Mouse (Mus musculus): ENCODE results near the gene Kmt2e. TPM values are rescaled to one million over a fixed set of nuclear protein-coding genes. Genes with fewer than 3 reads are reported as not detected.

Kmt2e gene
- total RNA-seq, 1 experiment = 9.1 TPM

- Histone ChIP-seq H3K4me1 (ENCODE audit: control insufficient read depth in 2 of 2, insufficient read depth in 2 of 2, low read length in 2 of 2, poor library complexity in 1 of 2) (peaks cover 0 to 2% of the 10 kb centered on the region in 2 experiments; a peak in 1 of 4 replicates), H3K4me3 (ENCODE audit: insufficient read depth in 1 of 2, low read depth in 1 of 2, low read length in 2 of 2, poor library complexity in 1 of 2, severe bottlenecking in 1 of 2) (no peak overlapping the region), H3K9ac (ENCODE audit: insufficient read depth, low read depth, low read length, poor library complexity, severe bottlenecking) (no peak overlapping the region), H3K9me3 (ENCODE audit: control insufficient read depth, insufficient read depth, low read depth, low read length) (no peaks in the 10 kb centered on the region), H3K36me3 (ENCODE audit: control insufficient read depth, insufficient read depth, low read length, poor library complexity, severe bottlenecking) (no peaks in the 10 kb centered on the region), H3K27ac (ENCODE audit: insufficient read depth, low read depth, low read length, poor library complexity, severe bottlenecking) (no peak overlapping the region)
- in situ Hi-C loops (cut with MboI; ENCODE audit: low sequenced_read_pairs in 2 of 2, unreplicated experiment in 2 of 2) = no loop called here
- no peak for DNase-seq (ENCODE audit: low read depth, low spot score)
- TF ChIP-seq MAFK (IDR thresholded peaks at IDR 0.05; ENCODE audit: insufficient read depth, low read depth, low read length) (no peak), ZNF384 (IDR thresholded peaks at IDR 0.05; ENCODE audit: low read depth, low read length) (no peak), CHD2 (IDR thresholded peaks at IDR 0.05; ENCODE audit: low read depth, low read length) (no peak), HCFC1 (IDR thresholded peaks at IDR 0.05; ENCODE audit: borderline replicate concordance, insufficient read depth, low read length) (no peak), ZC3H11A (IDR thresholded peaks at IDR 0.05; ENCODE audit: borderline replicate concordance, low read depth, low read length) (no peak)
These were observed 47.0 kb upstream of the Kmt2e start for GRCm38 (mm10) chr5:23387313-23387666.

- Histone ChIP-seq H3K4me3 (ENCODE audit: insufficient read depth in 1 of 2, low read depth in 1 of 2, low read length in 2 of 2, poor library complexity in 1 of 2, severe bottlenecking in 1 of 2) (no peak overlapping the region), H3K36me3 (ENCODE audit: control insufficient read depth, insufficient read depth, low read length, poor library complexity, severe bottlenecking) (no peaks in the 10 kb centered on the region), H3K4me1 (ENCODE audit: control insufficient read depth in 2 of 2, insufficient read depth in 2 of 2, low read length in 2 of 2, poor library complexity in 1 of 2) (peaks cover 2% of the 10 kb centered on the region in 2 experiments; a peak in 1 of 4 replicates), H3K9me3 (ENCODE audit: control insufficient read depth, insufficient read depth, low read depth, low read length) (no peaks in the 10 kb centered on the region), H3K27ac (ENCODE audit: insufficient read depth, low read depth, low read length, poor library complexity, severe bottlenecking) (no peak overlapping the region), H3K9ac (ENCODE audit: insufficient read depth, low read depth, low read length, poor library complexity, severe bottlenecking) (no peak overlapping the region)
- in situ Hi-C loops (cut with MboI; ENCODE audit: low sequenced_read_pairs in 2 of 2, unreplicated experiment in 2 of 2) = no loop called here
- no peak for TF ChIP-seq HCFC1 (IDR thresholded peaks at IDR 0.05; ENCODE audit: borderline replicate concordance, insufficient read depth, low read length)
- TF ChIP-seq ZNF384 (IDR thresholded peaks at IDR 0.05; ENCODE audit: low read depth, low read length) = no peak
- TF ChIP-seq MAFK (IDR thresholded peaks at IDR 0.05; ENCODE audit: insufficient read depth, low read depth, low read length) = no peak
- no peak for TF ChIP-seq CHD2 (IDR thresholded peaks at IDR 0.05; ENCODE audit: low read depth, low read length)
- TF ChIP-seq ZC3H11A (IDR thresholded peaks at IDR 0.05; ENCODE audit: borderline replicate concordance, low read depth, low read length) = no peak
- DNase-seq (ENCODE audit: low read depth, low spot score) = no peak
These were observed 46.1 kb upstream of the Kmt2e start for GRCm38 (mm10) chr5:23388091-23388490.

DNA sequence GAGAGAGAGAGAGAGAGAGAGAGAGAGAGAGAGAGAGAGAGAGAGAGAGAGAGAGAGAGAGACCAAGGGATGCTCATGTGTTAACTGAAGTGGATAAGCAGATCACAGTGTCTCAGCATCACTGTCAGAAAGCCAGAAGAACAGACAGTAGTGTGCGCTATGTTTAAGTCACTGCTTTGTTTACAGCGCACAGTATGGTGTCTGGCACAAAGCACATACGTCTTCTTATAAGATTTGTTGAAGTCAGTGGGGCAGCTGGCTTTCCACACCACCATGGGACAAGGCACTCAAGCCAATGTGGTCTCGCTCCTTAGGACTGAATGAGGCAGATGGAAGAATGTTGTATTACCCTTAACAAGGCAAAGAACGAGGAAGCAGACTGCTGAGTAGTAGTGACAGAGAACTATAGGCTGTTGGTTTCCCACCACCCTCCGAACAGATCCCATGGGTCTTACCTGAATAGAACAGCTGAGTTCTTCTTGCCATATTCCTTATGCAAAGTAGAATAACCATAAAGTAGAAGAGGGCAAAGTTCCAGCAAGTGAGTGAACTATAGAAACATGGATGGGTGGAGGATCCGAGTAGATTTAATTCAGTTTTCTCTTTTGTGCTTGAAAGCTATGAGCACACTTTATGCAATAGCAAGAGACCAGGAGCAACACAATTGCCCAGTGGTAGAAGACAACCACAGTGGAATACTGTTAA lies 44.5 kb upstream of the Kmt2e start:
- H3K4me1 ChIP-seq (ENCODE audit: control insufficient read depth in 2 of 2, insufficient read depth in 2 of 2, low read length in 2 of 2, poor library complexity in 1 of 2) = peaks cover 2% of the 10 kb centered on the region in 2 experiments; a peak in 1 of 4 replicates
- no peaks in the 10 kb centered on the region for H3K9me3 ChIP-seq (ENCODE audit: control insufficient read depth, insufficient read depth, low read depth, low read length)
- in situ Hi-C loops (cut with MboI; ENCODE audit: low sequenced_read_pairs in 2 of 2, unreplicated experiment in 2 of 2) = no loop called here
- H3K9ac ChIP-seq (ENCODE audit: insufficient read depth, low read depth, low read length, poor library complexity, severe bottlenecking) = no peak overlapping the region
- no peak overlapping the region for H3K4me3 ChIP-seq (ENCODE audit: insufficient read depth in 1 of 2, low read depth in 1 of 2, low read length in 2 of 2, poor library complexity in 1 of 2, severe bottlenecking in 1 of 2)
- H3K27ac ChIP-seq (ENCODE audit: insufficient read depth, low read depth, low read length, poor library complexity, severe bottlenecking) = no peak overlapping the region
- H3K36me3 ChIP-seq (ENCODE audit: control insufficient read depth, insufficient read depth, low read length, poor library complexity, severe bottlenecking) = no peaks in the 10 kb centered on the region
- no peak for DNase-seq (ENCODE audit: low read depth, low spot score)
- TF ChIP-seq ZC3H11A (IDR thresholded peaks at IDR 0.05; ENCODE audit: borderline replicate concordance, low read depth, low read length) (no peak), MAFK (IDR thresholded peaks at IDR 0.05; ENCODE audit: insufficient read depth, low read depth, low read length) (no peak), ZNF384 (IDR thresholded peaks at IDR 0.05; ENCODE audit: low read depth, low read length) (no peak), HCFC1 (IDR thresholded peaks at IDR 0.05; ENCODE audit: borderline replicate concordance, insufficient read depth, low read length) (no peak), CHD2 (IDR thresholded peaks at IDR 0.05; ENCODE audit: low read depth, low read length) (no peak)

DNA sequence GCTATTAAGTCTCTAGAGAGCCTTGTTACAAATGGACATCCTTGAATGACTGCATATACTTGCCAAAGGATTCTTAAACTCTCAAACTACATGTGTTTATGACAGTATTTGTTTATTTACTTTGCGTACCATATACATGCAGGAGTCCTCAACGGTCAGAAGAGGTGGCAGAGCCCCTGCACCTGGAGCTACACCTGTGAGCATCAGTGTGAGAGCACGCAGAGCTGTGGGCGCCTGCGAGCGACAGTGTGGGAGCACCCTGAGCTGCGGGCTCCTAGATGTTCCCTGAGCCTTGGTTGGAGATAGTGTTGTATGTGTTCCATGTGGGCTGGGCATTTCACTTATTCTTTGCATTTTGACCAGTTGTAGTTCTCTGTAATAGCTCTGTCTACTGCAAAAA lies 42.5 kb upstream of the Kmt2e start:
- in situ Hi-C loops (cut with MboI; ENCODE audit: low sequenced_read_pairs in 2 of 2, unreplicated experiment in 2 of 2) = no loop called here
- Histone ChIP-seq H3K4me1 (ENCODE audit: control insufficient read depth in 2 of 2, insufficient read depth in 2 of 2, low read length in 2 of 2, poor library complexity in 1 of 2) (0 out of 4 replicates have a peak, but pooled peaks cover 0 to 2% of the 10 kb centered on the region in 2 experiments), H3K4me3 (ENCODE audit: insufficient read depth in 1 of 2, low read depth in 1 of 2, low read length in 2 of 2, poor library complexity in 1 of 2, severe bottlenecking in 1 of 2) (no peak overlapping the region), H3K36me3 (ENCODE audit: control insufficient read depth, insufficient read depth, low read length, poor library complexity, severe bottlenecking) (no peaks in the 10 kb centered on the region), H3K9ac (ENCODE audit: insufficient read depth, low read depth, low read length, poor library complexity, severe bottlenecking) (no peak overlapping the region), H3K9me3 (ENCODE audit: control insufficient read depth, insufficient read depth, low read depth, low read length) (no peaks in the 10 kb centered on the region), H3K27ac (ENCODE audit: insufficient read depth, low read depth, low read length, poor library complexity, severe bottlenecking) (no peak overlapping the region)
- TF ChIP-seq CHD2 (IDR thresholded peaks at IDR 0.05; ENCODE audit: low read depth, low read length) (no peak), ZNF384 (IDR thresholded peaks at IDR 0.05; ENCODE audit: low read depth, low read length) (no peak), HCFC1 (IDR thresholded peaks at IDR 0.05; ENCODE audit: borderline replicate concordance, insufficient read depth, low read length) (no peak), MAFK (IDR thresholded peaks at IDR 0.05; ENCODE audit: insufficient read depth, low read depth, low read length) (no peak), ZC3H11A (IDR thresholded peaks at IDR 0.05; ENCODE audit: borderline replicate concordance, low read depth, low read length) (no peak)
- no peak for DNase-seq (ENCODE audit: low read depth, low spot score)

All from ES-E14 (cell line).